Mouse (Mus musculus) megakaryocyte, embryonic 14.5 days (primary cell): ENCODE results near the gene Pax7.

ENCODE experiments used
- FLI1 ChIP-seq: IDR thresholded peaks from 2 replicates; pipeline ENCODE4 v1.6.1; 2012; ENCODE audit warnings: low read length, inconsistent platforms, mixed read lengths
- GATA1 ChIP-seq: IDR thresholded peaks from 3 replicates; pipeline ENCODE4 v1.6.1; 2012; ENCODE audit warnings: mixed read lengths, low read length, inconsistent platforms, borderline replicate concordance

GRCm38 (mm10) chr4:139810762-139811438 lies 22.4 kb downstream of the Pax7 start:
- TF ChIP-seq GATA1, result no peak
- TF ChIP-seq FLI1, result no peak
